Mouse (Mus musculus) forebrain, postnatal 0 days (tissue): ENCODE data around the gene Cdsn. TPM values are rescaled to one million over a fixed set of nuclear protein-coding genes. Genes with fewer than 3 reads are reported as not detected.
"Not testable (repeated sequence)": the region's sequence is repeated elsewhere in the genome, so short reads cannot be mapped to it uniquely, and the experiment has no call there.

Source experiments
- ATAC-seq: fragments of 200-750 bp; cut with Nextera tagmentation; 2 replicates; pipeline ENCODE4 v1.8.0; 2017; ENCODE audit warnings: mild to moderate bottlenecking, moderate library complexity
- DNase-seq: peaks from one replicate; pipeline ENCODE4 v3.0.0-alpha.2; 2015
- H3K27ac ChIP-seq: fragments of 300-500 bp; sonication (generic); 2 replicates; pipeline ENCODE4 v1.5.1; 2014; ENCODE audit warnings: low read depth, mild to moderate bottlenecking, antibody characterized with exemption, low read length, moderate library complexity, mixed read lengths
- H3K27me3 ChIP-seq: fragments of 300-500 bp; sonication (generic); 2 replicates; pipeline ENCODE4 v1.6.1; 2014; ENCODE audit warnings: mild to moderate bottlenecking, low read length, mixed read lengths; ENCODE audit not compliant: insufficient read depth
- H3K36me3 ChIP-seq: fragments of 300-500 bp; sonication (generic); 2 replicates; pipeline ENCODE4 v1.6.1; 2014; ENCODE audit warnings: mild to moderate bottlenecking, moderate library complexity; ENCODE audit not compliant: insufficient read depth
- H3K4me1 ChIP-seq: fragments of 300-500 bp; sonication (generic); 2 replicates; pipeline ENCODE4 v1.6.1; 2014; ENCODE audit warnings: antibody characterized with exemption; ENCODE audit not compliant: insufficient read depth
- H3K4me2 ChIP-seq: fragments of 300-500 bp; sonication (generic); 2 replicates; pipeline ENCODE4 v1.6.1; 2014; ENCODE audit warnings: low read depth, mild to moderate bottlenecking, moderate library complexity
- H3K4me3 ChIP-seq: fragments of 300-500 bp; sonication (generic); 2 replicates; pipeline ENCODE4 v1.5.1; 2014; ENCODE audit warnings: low read depth, low read length, mixed read lengths
- H3K9ac ChIP-seq: fragments of 300-500 bp; sonication (generic); 2 replicates; pipeline ENCODE4 v1.6.1; 2014; ENCODE audit warnings: mild to moderate bottlenecking
- H3K9me3 ChIP-seq: fragments of 300-500 bp; sonication (generic); 2 replicates; pipeline ENCODE4 v1.6.1; 2016; ENCODE audit warnings: low read length
- CTCF ChIP-seq: sonication (generic); IDR thresholded peaks from 2 replicates; pipeline ENCODE4 v1.5.1; 2016; ENCODE audit warnings: antibody characterized with exemption, control low read depth, low read depth
- WGBS: fragments of 180-500 bp; shearing (Covaris S2); extraction: QIAGEN DNeasy Blood & Tissue Kit; methylation state at CpG from one replicate; pipeline ENCODE4 v1.1.7; 2014; 5-methylcytosine and 5-hydroxymethylcytosine counted together
- polyA plus RNA-seq: library from polyadenylated mRNA; unstranded; fragments of >200 nt; fragmentation: Nextera tagmentation; extraction: Ambion mirVana; gene quantifications from 2 replicates; pipeline ENCODE4 v1.2.1, GENCODE M21; 2015
- total RNA-seq: library from RNA; depleted of rRNA; stranded (reverse); fragments of >200 nt; gene quantifications from 2 replicates; pipeline ENCODE4 v1.2.3, GENCODE M21; 2014

Cdsn gene
- total and polyA plus RNA-seq, 2 experiments from 2014 or later: 0.18 to 0.43 TPM

DNA sequence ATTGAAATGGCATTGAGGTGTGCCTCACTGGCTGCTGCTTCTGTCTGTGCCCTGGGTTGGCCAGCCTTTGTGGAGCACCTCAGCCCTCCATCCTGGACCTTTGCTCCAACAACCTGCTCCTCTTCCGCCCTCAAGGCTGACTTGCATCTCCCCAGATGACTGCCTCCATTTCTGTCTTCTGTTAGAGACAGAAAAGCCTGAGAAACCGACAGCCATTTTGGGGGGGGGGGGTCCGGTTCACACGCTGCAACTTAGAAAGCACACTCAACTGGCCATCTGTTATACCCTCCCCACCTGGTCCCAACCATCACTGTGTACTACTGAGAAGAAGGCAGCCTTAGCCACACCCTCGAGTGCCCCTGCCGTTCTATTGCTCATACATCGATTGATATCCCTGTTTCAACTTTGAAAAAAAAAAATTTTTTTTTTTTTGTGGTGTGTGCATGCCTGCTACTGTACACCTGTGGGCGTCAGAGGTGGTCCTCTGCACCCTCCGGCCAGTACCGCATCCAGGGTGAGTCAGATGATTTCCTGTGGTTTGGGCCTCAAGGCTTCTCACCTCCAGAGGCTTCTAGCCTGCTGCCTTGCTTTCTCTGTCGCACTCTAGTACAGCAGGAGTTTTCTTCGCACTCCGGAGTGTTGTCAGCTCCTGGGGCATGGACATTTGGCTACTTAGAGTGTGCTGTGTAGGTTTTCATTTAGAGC, 44.2 kb upstream of the Cdsn start:
- ATAC-seq: no peak
- H3K4me2 ChIP-seq: no peak overlapping the region
- 32% methylated on average over 13 of the region's 13 CpGs for WGBS
- no peak overlapping the region for H3K4me3 ChIP-seq
- no peaks in the 10 kb centered on the region for H3K36me3 ChIP-seq
- no peaks in the 10 kb centered on the region for H3K4me1 ChIP-seq
- DNase-seq: no peak
- peaks cover 11% of the 10 kb centered on the region; the same call in 1 of the 2 replicates for H3K27me3 ChIP-seq
- H3K27ac ChIP-seq: no peak overlapping the region
- no peaks in the 10 kb centered on the region for H3K9me3 ChIP-seq
- no peak for TF ChIP-seq CTCF
- no peak overlapping the region for H3K9ac ChIP-seq

- 66% methylated on average over 5 of the region's 5 CpGs for WGBS
Measured at GRCm38 (mm10) chr17:35508279-35508678, 43.6 kb upstream of the Cdsn start.

GRCm38 (mm10) chr17:35509284-35509683, 42.6 kb upstream of the Cdsn start:
- ATAC-seq (no peak), DNase-seq (peak; percentile 24)
- peak; percentile 53 for TF ChIP-seq CTCF
- no peaks in the 10 kb centered on the region for H3K9me3 ChIP-seq
- no peaks in the 10 kb centered on the region for H3K4me1 ChIP-seq
- 16% methylated on average over 8 of the region's 8 CpGs for WGBS
- no peak overlapping the region for H3K27ac ChIP-seq
- no peak overlapping the region for H3K4me2 ChIP-seq
- H3K27me3 ChIP-seq: peaks cover 11% of the 10 kb centered on the region; the same call in 1 of the 2 replicates
- H3K36me3 ChIP-seq: no peaks in the 10 kb centered on the region
- H3K4me3 ChIP-seq: no peak overlapping the region
- H3K9ac ChIP-seq: no peak overlapping the region

More at GRCm38 (mm10) chr17:35508279-35508678, 43.6 kb upstream of the Cdsn start:
- not testable (repeated sequence) for ATAC-seq, H3K9ac ChIP-seq, H3K4me2 ChIP-seq, H3K4me1 ChIP-seq, H3K27ac ChIP-seq, H3K36me3 ChIP-seq, H3K4me3 ChIP-seq, H3K9me3 ChIP-seq, DNase-seq
- TF ChIP-seq CTCF: peak; percentile 40
- H3K27me3 ChIP-seq: peaks cover 11% of the 10 kb centered on the region; the same call in 1 of the 2 replicates

DNA sequence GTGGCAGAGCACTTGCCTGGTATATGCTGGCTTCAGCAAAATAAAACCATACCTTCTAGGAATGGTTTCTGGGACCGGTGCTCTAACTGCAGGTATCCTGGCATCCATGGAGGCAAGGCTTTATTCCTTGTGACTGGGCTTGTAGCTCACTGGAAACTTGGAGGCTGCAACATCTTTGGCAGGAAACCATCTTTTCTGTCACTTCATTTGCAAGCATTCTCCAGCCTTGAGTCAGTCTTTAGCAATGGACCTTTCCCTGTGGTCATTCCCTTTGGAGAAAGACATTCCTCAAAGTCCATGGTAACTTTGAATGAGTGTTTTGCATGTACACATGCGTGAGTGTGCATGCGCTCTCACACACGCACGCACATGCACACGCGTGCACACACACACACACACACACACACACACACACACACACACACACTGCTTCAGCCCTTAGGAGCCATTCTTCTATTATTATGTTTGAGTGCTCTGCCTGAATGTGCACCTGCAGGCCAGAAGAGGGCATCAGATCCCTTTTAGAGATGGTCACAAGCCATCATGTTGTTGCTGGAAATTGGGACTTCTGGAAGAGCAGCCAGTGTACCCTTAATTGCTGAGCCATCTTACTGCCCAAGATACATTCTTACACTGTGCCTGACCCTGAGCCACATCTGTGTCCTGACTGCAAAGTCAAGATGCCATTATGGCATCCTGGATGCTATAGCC, 38.9 kb upstream of the Cdsn start:
- 96% methylated on average over 7 of the region's 7 CpGs for WGBS
- H3K9ac ChIP-seq: no peak overlapping the region
- no peak overlapping the region for H3K4me2 ChIP-seq
- peak; percentile 67 for TF ChIP-seq CTCF
- no peaks in the 10 kb centered on the region for H3K36me3 ChIP-seq
- H3K4me3 ChIP-seq: no peak overlapping the region
- no peaks in the 10 kb centered on the region for H3K27me3 ChIP-seq
- H3K4me1 ChIP-seq: no peaks in the 10 kb centered on the region; the same call in 1 of the 2 replicates
- no peak overlapping the region for H3K27ac ChIP-seq
- peak; percentile 20 for DNase-seq
- H3K9me3 ChIP-seq: no peaks in the 10 kb centered on the region
- no peak for ATAC-seq

DNA sequence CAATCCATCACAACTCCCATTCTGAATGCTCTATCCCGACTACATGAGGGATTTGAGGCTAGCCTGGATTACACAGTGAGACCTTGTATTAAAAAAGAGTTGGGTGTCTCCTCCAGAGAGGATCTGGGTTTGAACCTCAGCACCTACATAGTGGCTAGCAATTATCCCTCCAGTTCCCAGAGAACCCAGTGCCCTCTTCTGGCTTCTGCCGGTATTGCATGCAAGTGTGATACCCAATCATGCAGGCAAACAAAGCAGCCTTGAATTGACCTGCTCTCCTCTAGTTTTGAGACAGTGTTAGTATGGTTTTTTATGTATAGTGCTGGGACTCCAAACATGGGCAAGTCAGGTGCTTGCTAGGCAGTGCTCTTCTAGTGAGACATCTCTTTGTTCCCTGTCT, 38.0 kb upstream of the Cdsn start:
- Histone ChIP-seq H3K4me1 (no peaks in the 10 kb centered on the region; the same call in 1 of the 2 replicates), H3K27me3 (no peaks in the 10 kb centered on the region), H3K4me3 (no peak overlapping the region), H3K4me2 (no peak overlapping the region), H3K36me3 (no peaks in the 10 kb centered on the region), H3K9ac (no peak overlapping the region), H3K27ac (no peak overlapping the region), H3K9me3 (no peaks in the 10 kb centered on the region)
- 24% methylated on average over 2 of the region's 2 CpGs for WGBS
- peak; percentile 71 for TF ChIP-seq CTCF
- DNase-seq: peak; percentile 53
- no peak for ATAC-seq

DNA sequence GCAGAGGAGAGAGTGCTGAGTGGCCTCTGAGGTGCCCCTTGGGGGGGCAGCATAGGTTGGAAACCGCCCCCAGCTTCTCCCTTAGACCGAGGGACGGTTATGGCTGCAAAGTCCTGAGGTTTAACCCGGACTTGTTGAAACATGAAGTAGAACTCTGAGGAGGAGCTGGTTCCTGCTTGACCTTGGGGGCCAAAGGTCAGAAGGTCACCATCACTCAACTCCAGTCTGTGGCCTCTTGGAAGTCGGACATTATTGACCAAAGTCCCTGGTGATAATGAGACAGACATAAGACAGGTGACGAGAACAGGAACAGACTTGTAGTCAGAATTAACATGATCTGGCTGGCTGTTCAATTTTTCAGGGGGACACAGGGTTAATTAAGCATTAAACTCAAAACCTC, 37.2 kb upstream of the Cdsn start:
- Histone ChIP-seq H3K27ac (no peak overlapping the region), H3K36me3 (no peaks in the 10 kb centered on the region), H3K27me3 (no peaks in the 10 kb centered on the region), H3K9me3 (no peaks in the 10 kb centered on the region), H3K4me3 (no peak overlapping the region), H3K9ac (no peak overlapping the region), H3K4me1 (no peaks in the 10 kb centered on the region; the same call in 1 of the 2 replicates), H3K4me2 (no peak overlapping the region)
- TF ChIP-seq CTCF: no peak
- WGBS: 75% methylated on average over 6 of the region's 6 CpGs
- ATAC-seq: no peak
- no peak for DNase-seq
